Mouse (Mus musculus) embryonic stem cell, embryonic (primary cell): ENCODE results near the gene 4930502E18Rik.
"Not testable (repeated sequence)": the region's sequence is repeated elsewhere in the genome, so short reads cannot be mapped to it uniquely, and the experiment has no call there.

Experiments used
- CTCF ChIA-PET, 4 experiments: fragments of 300-600 bp in 2 of 4; fragments of 350-600 bp in 2 of 4; sonication (Branson Sonifier 250); formaldehyde crosslinking; loops; one replicate each; lab custom pipeline; 2022; ENCODE audit warnings: inconsistent platforms in 2 of 4; lab: Charles Lee
- POLR2A ChIA-PET, 4 experiments: fragments of 300-600 bp in 2 of 4; fragments of 350-600 bp in 2 of 4; sonication (Branson Sonifier 250); formaldehyde crosslinking; loops; one replicate each; lab custom pipeline; 2022; ENCODE audit warnings: antibody characterized with exemption in 4 of 4, inconsistent platforms in 1 of 4; lab: Charles Lee

4930502E18Rik gene

DNA sequence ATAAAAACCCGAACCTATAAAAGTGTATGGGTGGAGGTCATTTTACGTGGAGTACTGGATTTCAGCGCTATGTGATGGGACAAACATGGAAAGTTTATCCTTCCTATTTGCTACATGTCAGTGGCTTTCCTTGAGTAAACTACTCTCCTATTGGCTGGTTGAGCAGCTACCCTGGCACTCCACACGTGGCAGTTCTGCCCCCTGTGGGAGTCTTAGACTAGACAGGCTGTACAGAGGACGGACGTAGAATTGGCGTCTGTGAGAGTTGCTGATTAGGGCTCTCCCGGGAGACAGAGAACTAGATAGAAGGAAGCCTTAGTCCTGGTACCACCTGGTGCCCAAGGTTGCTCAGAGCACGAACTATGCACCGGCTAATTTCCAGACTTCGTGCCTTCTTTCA is at the start of gene 4930502E18Rik:
Gene 4930502E18Rik, plus strand, starts transcription at position 231 of the 400 bp plus-strand sequence.
- POLR2A ChIA-PET, result no interaction called here
- CTCF ChIA-PET, result no interaction called here

DNA sequence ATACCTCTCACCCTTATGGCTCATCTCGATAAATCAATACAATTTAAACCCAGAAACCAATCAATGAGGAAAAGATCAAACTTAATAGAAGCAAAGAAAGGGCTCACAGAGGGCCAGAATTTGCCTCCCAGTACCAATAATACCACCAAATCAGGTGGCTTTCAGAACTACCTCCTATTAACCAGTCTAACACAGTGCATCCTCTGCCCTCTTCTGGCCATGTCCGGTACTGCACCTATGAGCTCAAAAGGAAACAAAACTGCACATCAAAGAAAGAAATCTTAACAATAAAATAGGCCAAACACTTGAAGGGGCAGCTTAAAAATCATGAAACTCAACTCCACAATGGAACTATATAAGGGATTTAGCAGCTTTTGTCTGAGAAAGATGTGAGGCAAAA is 47.7 kb upstream of the 4930502E18Rik start:
- CTCF ChIA-PET, result interaction anchor here in 2 of 4 experiments (0.6 to 1.6 kb wide), 3 partner anchors 69 to 276 kb away, joined by 3 read pairs; partner anchors contain the start of gene Rtl8c (in 1 of the 2)
- POLR2A ChIA-PET, result not testable (repeated sequence)

DNA sequence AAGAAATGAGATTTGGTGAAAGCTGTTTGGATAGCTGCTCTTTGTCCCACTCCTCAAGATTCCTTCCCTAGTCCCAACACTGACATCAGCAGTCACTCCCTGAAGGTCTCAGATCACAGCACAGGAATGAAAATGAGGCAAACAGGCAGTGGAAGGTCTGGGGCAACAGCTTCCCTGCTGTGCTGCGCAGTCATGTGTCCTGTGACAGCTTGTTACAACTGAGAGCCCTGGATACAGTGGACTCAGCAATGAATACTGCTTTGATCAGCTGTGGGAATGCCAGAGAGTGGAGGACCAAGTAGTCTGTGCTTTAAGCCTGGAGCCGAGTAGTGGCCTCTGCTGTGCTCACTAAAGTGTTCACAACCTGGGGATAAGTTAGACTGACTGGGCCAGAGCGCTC is 42.0 kb upstream of the 4930502E18Rik start:
- CTCF ChIA-PET, POLR2A ChIA-PET: not testable (repeated sequence)

DNA sequence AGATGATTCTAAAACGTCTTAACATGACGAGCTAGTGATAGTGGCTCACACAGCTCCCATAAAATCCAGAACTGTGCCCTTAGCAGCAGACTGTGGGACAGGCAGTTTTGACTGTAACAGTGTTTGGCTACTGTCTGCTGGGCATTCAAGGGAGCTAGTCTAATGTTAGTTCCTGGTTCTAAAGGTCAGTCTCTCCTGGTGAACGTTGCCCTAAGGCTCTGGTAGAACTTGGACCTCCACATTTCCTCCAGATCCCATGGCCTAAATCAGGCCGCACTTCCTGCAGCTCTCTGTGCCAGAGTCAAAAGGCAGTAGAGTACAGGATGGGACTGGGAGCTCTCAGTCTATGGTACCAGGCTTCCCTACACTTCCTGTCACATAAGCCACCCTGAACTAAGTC is 40.0 kb upstream of the 4930502E18Rik start:
- POLR2A ChIA-PET, CTCF ChIA-PET: not testable (repeated sequence)

DNA sequence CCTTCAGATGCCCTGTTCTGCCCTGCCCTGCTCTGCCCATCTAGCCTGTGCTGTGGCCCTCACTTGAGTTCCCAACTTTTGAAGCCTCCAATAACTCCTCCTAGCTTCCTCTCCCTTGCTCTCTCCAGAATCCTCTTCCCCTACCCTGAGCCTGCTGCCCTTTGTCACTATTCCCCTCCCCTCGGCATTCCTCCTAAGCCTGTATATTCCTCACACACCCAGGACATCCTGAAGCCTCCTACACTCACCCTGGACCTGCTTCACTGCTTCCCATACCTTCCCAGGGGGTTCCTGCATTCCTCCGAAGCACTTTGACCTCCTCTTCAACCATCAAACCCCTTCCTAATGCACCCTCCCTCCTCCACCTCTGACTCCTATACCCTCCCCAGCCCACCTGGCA is 32.6 kb upstream of the 4930502E18Rik start:
- ChIA-PET CTCF (no interaction called here), POLR2A (no interaction called here)

DNA sequence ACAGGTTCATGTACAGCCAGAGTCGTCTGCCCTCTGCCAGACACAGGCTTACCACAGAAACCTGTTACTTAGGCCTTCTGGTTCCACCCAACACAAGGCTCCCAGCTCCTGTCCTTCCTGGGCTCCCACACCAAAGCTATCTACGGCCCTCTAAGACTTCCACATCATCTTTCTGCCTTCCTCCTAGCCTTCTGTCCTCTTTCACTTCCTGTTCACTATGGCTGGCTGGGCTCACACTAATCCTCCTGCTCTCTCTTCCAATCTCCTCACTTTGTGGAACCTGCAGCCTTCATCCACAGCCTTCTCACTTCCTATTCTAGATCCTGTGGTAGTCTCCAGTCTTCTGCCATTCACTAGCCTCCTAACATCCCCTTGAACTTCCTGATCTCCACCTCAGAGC is 31.5 kb upstream of the 4930502E18Rik start:
- POLR2A ChIA-PET, result no interaction called here
- CTCF ChIA-PET, result no interaction called here

DNA sequence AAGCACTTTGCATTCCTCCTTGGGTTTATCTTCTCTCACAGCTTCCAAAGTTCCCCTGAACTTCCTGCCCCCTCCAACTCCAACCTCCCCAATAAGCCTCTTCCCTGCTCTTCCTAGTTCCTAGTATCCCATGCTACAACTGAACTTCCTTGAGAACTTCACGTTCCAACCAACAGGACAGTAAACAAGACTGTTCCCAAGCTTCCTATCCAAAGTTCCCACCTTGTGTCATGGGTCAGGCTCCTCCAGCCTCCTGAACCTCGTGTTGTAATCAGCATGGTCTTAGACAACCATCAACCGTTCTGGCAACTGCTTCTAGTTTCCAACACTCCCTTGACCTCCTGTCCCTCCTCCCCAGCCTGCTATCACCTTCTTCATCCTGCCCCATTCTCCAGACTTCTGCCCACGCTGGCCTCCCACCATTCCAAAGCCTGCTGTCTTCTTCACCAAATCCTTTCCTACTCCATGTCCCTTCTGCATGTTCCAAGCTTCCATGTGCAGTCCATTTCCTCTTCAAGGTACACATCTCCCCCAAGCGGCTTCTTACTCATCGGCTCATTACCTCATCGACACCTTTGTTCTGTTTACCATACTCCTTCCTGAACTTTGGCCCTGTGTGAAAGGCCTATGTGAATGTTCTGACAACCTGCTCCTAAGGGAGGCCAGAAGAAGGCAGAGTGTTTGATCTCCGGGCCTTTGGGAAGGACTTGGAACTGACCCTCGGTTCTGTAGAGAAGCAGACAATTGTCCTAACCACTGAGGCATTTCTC is 30.4 kb upstream of the 4930502E18Rik start:
- CTCF ChIA-PET, result no interaction called here
- POLR2A ChIA-PET, result no interaction called here

DNA sequence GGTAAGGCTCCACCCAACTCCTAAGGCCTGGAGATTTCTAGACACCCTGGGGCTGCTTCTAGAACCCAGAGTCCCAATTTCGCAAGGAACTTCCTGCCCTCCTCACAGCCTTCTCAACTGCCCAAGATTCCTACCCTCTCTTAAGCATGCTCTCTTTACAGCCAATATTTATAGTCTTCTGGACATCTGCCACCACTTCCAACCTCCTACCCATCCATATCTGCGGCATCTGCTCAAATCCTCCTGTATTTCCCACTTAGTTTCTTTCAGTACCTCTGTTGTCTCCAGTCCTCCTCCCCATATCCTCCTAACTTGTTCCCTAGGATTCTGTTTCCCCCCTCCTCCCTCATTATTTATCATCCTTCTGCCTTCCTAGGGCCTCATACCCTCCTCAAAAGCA is 25.4 kb upstream of the 4930502E18Rik start:
- ChIA-PET CTCF (no interaction called here), POLR2A (no interaction called here)

DNA sequence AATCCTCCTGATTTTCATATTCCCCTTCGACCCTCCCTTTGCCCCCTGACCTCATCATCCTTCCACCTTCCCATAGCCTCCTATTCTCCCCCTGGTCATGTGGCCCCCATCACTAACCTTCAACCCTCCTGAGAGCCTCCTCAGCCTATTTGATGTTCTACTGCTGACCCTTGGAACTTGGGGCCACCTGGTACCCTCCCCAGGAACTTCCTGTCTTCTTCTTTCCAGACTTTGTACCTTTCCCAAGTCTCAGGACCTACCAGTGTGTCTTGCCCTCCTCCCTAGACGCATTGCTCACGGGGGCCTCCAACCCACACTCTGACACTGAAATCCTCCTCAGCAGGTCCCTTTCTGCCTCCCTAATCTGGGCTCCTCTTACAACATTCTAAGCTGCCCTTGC is 22.0 kb upstream of the 4930502E18Rik start:
- ChIA-PET CTCF (no interaction called here), POLR2A (no interaction called here)

DNA sequence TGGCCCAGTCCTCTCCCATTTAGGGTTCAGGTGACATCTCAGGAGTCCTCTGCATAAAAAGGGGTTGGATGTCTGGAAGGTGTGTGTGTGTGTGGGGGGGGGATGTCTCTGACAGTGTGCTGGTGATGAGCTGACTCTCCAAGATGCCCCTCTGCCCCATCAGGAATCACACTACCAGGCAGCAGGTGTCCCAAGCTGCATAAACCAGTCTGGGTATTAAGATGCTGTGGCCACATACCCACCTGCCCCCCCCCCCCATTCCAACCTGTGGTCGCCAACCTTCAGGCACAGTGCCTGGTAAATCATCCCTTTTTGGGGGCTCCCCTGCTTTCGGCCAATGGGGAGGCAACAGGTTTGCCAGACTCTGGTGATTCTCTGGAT is 8.7 kb upstream of the 4930502E18Rik start:
- ChIA-PET POLR2A (no interaction called here), CTCF (no interaction called here)

DNA sequence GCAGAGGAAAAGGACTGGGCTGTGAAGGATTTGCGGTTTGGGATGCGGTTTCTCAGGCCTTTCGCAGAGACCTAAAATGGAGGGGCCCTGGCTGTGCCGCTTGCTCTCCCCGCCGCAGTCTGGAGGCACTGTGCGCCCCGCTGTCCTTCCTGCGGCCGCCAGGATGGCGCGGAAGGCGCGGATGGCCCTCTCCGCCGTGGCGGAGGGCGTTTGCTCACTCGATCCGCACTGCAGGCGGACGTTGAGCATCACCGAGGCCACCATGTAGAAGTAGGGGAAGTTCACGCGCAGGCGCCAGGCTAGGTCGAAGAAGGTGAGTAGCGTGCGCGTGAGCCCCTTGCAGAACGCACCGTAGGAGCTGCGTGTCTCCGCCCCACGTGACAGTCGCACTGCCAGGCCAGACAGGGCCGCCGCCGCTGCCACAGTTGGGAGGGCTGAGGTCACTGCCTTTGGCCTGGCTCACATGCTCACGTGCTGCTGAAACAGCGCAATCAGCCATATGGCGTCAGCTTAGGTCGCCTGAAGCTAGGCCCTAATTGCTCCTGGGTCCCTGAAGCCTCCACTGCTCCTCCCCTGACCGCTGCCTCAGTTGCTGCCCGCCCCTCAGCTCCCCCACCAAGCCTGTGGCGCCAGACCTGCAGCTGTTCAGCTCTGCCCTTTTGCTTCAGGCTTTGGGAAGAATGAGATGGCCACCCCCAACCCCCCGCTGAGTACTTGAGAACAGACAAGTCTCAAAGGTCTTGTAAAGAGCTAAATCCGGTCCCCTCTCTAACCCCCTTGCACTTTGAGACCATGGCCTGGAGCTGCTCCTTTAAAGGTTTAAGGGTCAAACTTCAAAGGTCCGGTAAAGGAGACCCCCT is 8.1 kb upstream of the 4930502E18Rik start:
- POLR2A ChIA-PET, result no interaction called here
- CTCF ChIA-PET, result no interaction called here

DNA sequence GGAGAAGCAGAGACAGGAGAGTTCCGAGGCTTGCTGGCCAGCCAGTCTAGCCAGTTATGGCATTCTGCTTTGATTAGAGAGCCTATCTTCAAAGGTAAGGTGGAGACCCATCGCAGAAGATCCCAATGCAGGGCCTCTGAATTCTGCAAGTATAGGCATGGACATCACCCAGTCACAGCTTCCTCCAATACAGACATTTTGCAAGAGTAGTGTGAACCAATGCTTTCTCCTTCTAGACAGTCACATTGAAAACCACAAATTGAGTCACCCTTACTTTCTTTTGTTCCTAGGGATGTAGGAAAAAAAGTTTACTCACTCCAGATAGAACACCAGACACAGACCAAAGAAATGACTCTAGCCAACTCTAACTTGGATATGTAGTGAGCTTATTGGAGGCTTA is 4.3 kb downstream of the 4930502E18Rik start:
- CTCF ChIA-PET, result interaction anchor here in 1 of 4 experiments (0.6 kb wide), 1 partner anchor 146 kb away, joined by 4 read pairs; no protein-coding TSS in a partner anchor
- POLR2A ChIA-PET, result no interaction called here

DNA sequence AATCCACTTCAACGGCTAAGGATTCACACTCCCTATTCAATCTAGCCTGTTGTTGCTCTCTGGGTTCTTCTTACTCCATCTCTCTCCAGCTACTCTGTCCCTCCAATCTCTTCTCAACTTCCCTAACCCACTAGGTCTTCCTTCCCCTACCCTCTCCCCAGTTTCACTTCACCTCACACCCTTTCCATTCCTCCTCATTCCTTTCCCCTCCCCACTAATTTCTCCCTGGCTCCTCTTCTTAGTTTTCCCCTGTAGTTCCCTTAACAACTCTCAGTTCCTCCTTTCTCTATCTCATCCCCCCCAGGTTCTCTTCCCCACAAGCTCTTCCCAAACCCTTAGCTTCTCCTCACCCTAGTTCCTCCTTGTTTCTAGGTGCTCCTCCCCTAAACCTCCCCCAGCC is 28.2 kb downstream of the 4930502E18Rik start:
- CTCF ChIA-PET, result no interaction called here
- POLR2A ChIA-PET, result no interaction called here

DNA sequence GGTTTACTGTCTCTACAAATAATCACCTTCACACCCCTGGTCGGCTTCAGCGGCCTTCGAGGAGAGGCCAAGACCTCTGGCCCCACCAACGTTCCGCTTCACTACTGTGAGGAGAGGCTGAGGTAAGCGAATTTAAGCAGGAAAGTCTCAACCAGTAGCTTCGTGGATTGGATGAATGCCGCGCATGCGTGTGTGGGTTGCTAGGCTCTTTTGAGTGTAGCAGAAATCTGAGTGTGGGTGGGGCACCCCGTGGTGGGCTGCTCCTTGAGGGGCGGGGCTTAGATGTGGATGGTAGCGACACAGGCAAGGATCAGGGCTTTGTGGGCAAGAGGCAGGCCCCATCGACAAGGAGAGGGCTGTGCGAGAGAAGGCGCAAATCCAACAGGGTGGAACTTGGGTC is 33.1 kb downstream of the 4930502E18Rik start, which contains the start of gene 1700013H16Rik:
Gene 1700013H16Rik, minus strand, starts transcription at position 96 of the 400 bp plus-strand sequence.
- CTCF ChIA-PET, result no interaction called here
- POLR2A ChIA-PET, result no interaction called here

DNA sequence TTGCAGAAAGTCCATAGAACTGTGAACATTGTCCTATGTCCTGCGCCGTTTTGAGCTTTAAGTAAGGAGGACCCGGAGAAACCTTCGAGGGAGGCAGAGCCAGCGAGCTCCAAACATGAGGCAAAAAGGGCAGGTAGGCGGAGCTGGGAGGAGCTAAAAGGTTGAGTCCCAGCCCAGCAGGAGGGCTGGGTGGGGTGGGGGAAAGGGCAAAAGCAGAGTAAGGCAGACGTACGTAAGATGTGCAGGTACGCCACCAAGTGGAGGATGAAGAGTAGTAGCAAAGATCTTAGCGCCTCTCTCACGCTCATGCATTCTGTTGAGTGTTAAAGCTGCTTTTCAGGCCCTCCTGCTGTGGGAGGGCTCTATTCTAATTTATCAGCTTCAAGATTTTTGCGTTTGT is 51.6 kb downstream of the 4930502E18Rik start, which contains the start of gene Zfp36l3:
Gene Zfp36l3, minus strand, starts transcription at position 119 of the 400 bp plus-strand sequence.
- CTCF ChIA-PET, result interaction anchor here in 2 of 4 experiments (1.4 to 2.3 kb wide), 2 partner anchors 166 kb away, joined by 4 to 7 read pairs; no protein-coding TSS in a partner anchor
- POLR2A ChIA-PET, result interaction anchor here in 1 of 4 experiments (0.6 kb wide), 1 partner anchor 462 kb away, joined by 3 read pairs; no protein-coding TSS in a partner anchor
